Mouse (Mus musculus) midbrain, postnatal 0 days (tissue): Measurements from ENCODE around the gene Htra3. TPM values are rescaled to one million over a fixed set of nuclear protein-coding genes. Genes with fewer than 3 reads are reported as not detected.

Experiments used
- ATAC-seq: fragments of 200-750 bp; cut with Nextera tagmentation; 2 replicates; pipeline ENCODE4 v1.8.0; 2017; ENCODE audit warnings: moderate number of reproducible peaks, mild to moderate bottlenecking, moderate TSS enrichment, moderate library complexity; ENCODE audit not compliant: low FRiP score
- DNase-seq: peaks from one replicate; pipeline ENCODE4 v3.0.0-alpha.2; 2015; ENCODE audit warnings: low spot score
- H3K27ac ChIP-seq: fragments of 300-500 bp; sonication (generic); 2 replicates; pipeline ENCODE4 v1.5.1; 2014; ENCODE audit warnings: low read depth, mild to moderate bottlenecking, low read length, mixed read lengths
- H3K27me3 ChIP-seq: fragments of 300-500 bp; sonication (generic); 2 replicates; pipeline ENCODE4 v1.6.1; 2014; ENCODE audit warnings: low read length, control low read depth, mixed read lengths; ENCODE audit not compliant: insufficient read depth
- H3K36me3 ChIP-seq: fragments of 300-500 bp; sonication (generic); 2 replicates; pipeline ENCODE4 v1.6.1; 2014; ENCODE audit warnings: low read length, control low read depth, mixed read lengths; ENCODE audit not compliant: insufficient read depth
- H3K4me1 ChIP-seq: fragments of 300-500 bp; sonication (generic); 2 replicates; pipeline ENCODE4 v1.6.1; 2014; ENCODE audit warnings: mild to moderate bottlenecking, control low read depth, antibody characterized with exemption, low read length, mixed read lengths; ENCODE audit not compliant: insufficient read depth
- H3K4me2 ChIP-seq: fragments of 300-500 bp; sonication (generic); 2 replicates; pipeline ENCODE4 v1.6.1; 2014; ENCODE audit warnings: low read depth, mild to moderate bottlenecking, low read length, mixed read lengths; ENCODE audit not compliant: poor library complexity, severe bottlenecking
- H3K4me3 ChIP-seq: fragments of 300-500 bp; sonication (generic); 2 replicates; pipeline ENCODE4 v1.5.1; 2014; ENCODE audit warnings: low read depth, mild to moderate bottlenecking, low read length, moderate library complexity
- H3K9ac ChIP-seq: fragments of 300-500 bp; sonication (generic); replicated peaks from 2 replicates; pipeline ENCODE4 v1.6.1; 2014; ENCODE audit warnings: mild to moderate bottlenecking, low read length, moderate library complexity, mixed read lengths; ENCODE audit not compliant: poor library complexity, severe bottlenecking
- H3K9me3 ChIP-seq: fragments of 300-500 bp; sonication (generic); 2 replicates; pipeline ENCODE4 v1.6.1; 2016; ENCODE audit warnings: low read length, control low read depth
- CTCF ChIP-seq: IDR thresholded peaks from 2 replicates; pipeline ENCODE4 v1.5.1; 2016; ENCODE audit warnings: antibody characterized with exemption, mild to moderate bottlenecking
- WGBS: fragments of 180-500 bp; shearing (Covaris S2); extraction: QIAGEN DNeasy Blood & Tissue Kit; methylation state at CpG from one replicate; pipeline ENCODE4 v1.1.7; 2014; 5-methylcytosine and 5-hydroxymethylcytosine counted together
- polyA plus RNA-seq: library from polyadenylated mRNA; unstranded; fragments of >200 nt; fragmentation: Nextera tagmentation; extraction: Ambion mirVana; gene quantifications from 2 replicates; pipeline ENCODE4 v1.2.1, GENCODE M21; 2015
- total RNA-seq: library from RNA; depleted of rRNA; stranded (reverse); fragments of >200 nt; gene quantifications from 2 replicates; pipeline ENCODE4 v1.2.3, GENCODE M21; 2014

The Htra3 gene
- total and polyA plus RNA-seq, 2 experiments from 2014 or later = 19.9 to 20.9 TPM

DNA sequence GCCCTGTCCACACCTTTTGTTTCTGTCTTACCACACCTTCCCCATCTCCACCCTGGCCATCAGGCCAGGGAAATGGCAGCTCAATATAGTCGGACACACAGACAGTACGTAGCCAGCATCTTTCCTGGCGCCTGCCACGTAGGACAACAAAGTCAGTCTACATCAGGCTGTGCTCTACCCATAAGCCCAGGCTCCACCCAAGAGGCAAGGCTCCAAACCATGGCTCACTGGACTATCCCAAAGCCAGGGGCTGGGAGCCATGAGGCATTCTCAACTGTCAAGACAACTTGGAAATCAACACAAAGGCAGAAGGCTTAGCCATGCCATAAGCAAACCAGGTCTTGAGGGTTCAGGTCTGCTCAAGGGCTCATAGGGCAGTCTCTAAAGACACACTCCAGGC, 24.2 kb upstream of the Htra3 start:
- H3K27me3 ChIP-seq = no peaks in the 10 kb centered on the region
- H3K27ac ChIP-seq = no peak overlapping the region
- H3K4me3 ChIP-seq = no peak overlapping the region
- no peaks in the 10 kb centered on the region for H3K9me3 ChIP-seq
- H3K36me3 ChIP-seq = no peaks in the 10 kb centered on the region
- DNase-seq (no peak), ATAC-seq (no peak)
- TF ChIP-seq CTCF = no peak
- no peak overlapping the region for H3K9ac ChIP-seq
- WGBS = 92% methylated on average over 4 of the region's 4 CpGs
- H3K4me1 ChIP-seq = no peaks in the 10 kb centered on the region
- H3K4me2 ChIP-seq = no peak overlapping the region

DNA sequence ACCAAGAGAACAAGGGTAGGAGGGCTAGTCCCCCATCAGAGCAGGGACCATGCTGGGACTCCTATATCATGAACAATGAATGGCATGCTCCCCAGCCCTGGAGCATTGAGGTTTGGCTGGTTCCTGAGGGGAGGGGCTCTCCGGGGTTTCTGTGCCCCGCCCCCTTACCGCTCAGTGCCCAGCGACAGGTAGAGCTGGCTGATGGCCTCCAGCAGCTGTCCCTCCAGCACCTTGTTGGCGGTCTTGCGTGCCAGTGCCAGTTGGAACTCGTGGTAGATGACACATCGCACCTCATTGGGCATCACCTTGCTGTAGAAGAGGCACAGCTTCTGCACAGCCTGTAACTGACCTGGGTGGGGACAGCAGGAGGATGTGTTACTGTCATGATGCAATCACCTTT, 23.6 kb upstream of the Htra3 start:
- no peak for DNase-seq
- 91% methylated on average over 8 of the region's 8 CpGs for WGBS
- H3K4me3 ChIP-seq = no peak overlapping the region
- no peak overlapping the region for H3K27ac ChIP-seq
- ATAC-seq = no peak
- H3K9ac ChIP-seq = no peak overlapping the region
- H3K4me1 ChIP-seq = no peaks in the 10 kb centered on the region
- no peak overlapping the region for H3K4me2 ChIP-seq
- H3K27me3 ChIP-seq = no peaks in the 10 kb centered on the region
- no peaks in the 10 kb centered on the region for H3K9me3 ChIP-seq
- H3K36me3 ChIP-seq = no peaks in the 10 kb centered on the region
- TF ChIP-seq CTCF = no peak

DNA sequence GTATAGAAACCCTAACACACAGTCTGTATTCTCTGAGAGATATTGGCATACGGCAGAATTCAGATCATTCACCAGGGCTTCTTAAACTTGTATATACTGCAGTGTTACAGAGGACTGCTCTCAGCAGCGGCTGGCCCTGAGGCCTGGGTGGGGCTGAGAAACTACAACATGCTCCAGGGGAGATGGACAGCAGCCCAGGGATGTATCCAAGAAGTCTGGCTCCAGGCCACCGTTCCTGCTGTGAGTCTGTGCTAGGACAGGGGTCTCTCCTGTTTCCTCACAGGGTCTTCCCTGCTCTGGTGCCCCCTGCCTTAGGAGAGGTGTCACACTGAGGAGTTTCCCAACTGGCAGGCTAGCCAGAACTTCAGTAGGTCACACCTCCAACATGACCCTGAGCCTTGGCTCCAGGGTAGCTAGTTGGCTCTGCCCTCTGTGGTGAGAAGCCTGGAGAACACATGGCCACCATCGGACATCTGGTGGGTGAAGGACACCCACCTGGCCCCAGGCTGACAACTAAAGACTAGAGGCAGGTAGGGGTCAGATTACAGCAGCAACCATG, 23.1 kb upstream of the Htra3 start:
- Histone ChIP-seq H3K27me3 (no peaks in the 10 kb centered on the region), H3K4me3 (no peak overlapping the region), H3K4me2 (no peak overlapping the region), H3K27ac (no peak overlapping the region), H3K9me3 (no peaks in the 10 kb centered on the region), H3K9ac (no peak overlapping the region), H3K4me1 (no peaks in the 10 kb centered on the region), H3K36me3 (no peaks in the 10 kb centered on the region)
- WGBS = 89% methylated on average over 4 of the region's 4 CpGs
- DNase-seq (no peak), ATAC-seq (no peak)
- no peak for TF ChIP-seq CTCF

DNA sequence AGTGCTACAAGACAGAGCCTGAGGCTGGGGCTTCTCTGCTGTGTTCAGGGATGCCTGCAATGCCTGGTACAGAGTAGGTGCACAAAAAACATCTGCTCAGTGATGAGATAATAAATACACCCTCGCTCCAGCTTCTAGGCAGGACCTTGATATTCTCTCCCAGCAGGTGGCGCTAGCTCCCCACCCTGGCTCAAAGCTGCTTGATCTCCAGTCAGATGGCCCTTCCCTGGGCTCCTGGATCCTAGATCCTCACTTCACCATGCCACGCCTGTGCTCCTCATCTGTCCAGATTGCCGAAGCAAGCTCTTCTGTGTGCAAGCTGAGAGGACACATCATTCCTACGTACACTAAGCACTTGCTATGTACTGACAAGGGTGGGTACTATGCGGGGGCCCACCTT, 21.5 kb upstream of the Htra3 start:
- H3K4me3 ChIP-seq = no peak overlapping the region
- H3K9me3 ChIP-seq = no peaks in the 10 kb centered on the region
- H3K36me3 ChIP-seq = no peaks in the 10 kb centered on the region
- no peak overlapping the region for H3K4me2 ChIP-seq
- no peaks in the 10 kb centered on the region for H3K27me3 ChIP-seq
- peak; percentile 73 for TF ChIP-seq CTCF
- H3K4me1 ChIP-seq = no peaks in the 10 kb centered on the region
- ATAC-seq (no peak), DNase-seq (peak; percentile 42)
- H3K9ac ChIP-seq = no peak overlapping the region
- H3K27ac ChIP-seq = no peak overlapping the region
- 52% methylated on average over 6 of the region's 6 CpGs for WGBS

DNA sequence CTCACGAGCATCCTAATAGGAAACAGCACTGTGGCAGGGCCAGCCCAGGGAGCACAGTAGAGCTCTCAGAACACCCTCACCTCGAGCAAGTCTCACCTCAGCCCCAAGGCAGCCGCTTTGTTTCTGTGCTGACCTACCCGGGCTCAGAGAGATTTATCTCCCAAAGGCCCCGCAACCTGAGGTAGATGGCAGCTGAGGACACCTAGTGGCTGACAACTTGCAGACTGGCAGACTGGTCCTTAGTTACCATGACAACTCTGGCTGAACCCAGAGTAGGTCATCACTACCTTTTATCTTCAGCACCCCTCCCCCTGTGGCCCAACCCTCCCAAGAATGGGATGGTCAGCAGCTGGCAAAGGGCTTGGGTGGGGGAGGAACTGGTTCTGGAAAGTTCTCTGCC, 16.2 kb upstream of the Htra3 start:
- H3K36me3 ChIP-seq = no peaks in the 10 kb centered on the region
- no peak overlapping the region for H3K4me2 ChIP-seq
- H3K9ac ChIP-seq = no peak overlapping the region
- 33% methylated on average over 5 of the region's 5 CpGs for WGBS
- peak; percentile 68 for TF ChIP-seq CTCF
- no peak overlapping the region for H3K27ac ChIP-seq
- H3K27me3 ChIP-seq = no peaks in the 10 kb centered on the region
- no peaks in the 10 kb centered on the region for H3K4me1 ChIP-seq
- DNase-seq = peak; percentile 48
- H3K4me3 ChIP-seq = no peak overlapping the region
- no peaks in the 10 kb centered on the region for H3K9me3 ChIP-seq
- peak; percentile 35; the same call in 1 of the 2 replicates for ATAC-seq

DNA sequence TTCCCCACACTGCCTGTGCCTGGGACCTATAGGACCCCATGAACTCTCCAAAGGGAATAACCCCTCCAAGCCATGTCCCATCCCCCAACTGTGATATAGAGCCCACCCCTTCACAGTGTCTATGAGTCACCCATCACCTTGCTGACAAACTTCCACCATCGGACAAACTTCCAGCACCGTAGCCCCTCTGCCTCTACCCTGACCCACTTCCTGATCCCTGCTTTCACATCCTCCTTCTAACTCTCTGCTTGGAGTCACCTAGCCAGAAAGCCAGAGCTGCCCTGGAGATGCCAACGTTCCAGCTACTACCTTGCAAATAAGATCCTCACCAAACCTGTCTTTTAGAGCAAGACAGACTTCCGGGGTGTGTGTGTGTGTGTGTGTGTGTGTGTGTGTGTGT, 14.1 kb upstream of the Htra3 start:
- Histone ChIP-seq H3K36me3 (no peaks in the 10 kb centered on the region), H3K4me2 (no peak overlapping the region), H3K9ac (no peak overlapping the region), H3K27me3 (no peaks in the 10 kb centered on the region), H3K27ac (no peak overlapping the region), H3K4me1 (no peaks in the 10 kb centered on the region), H3K9me3 (no peaks in the 10 kb centered on the region), H3K4me3 (no peak overlapping the region)
- TF ChIP-seq CTCF = no peak
- no peak for ATAC-seq
- 80% methylated on average over 4 of the region's 4 CpGs for WGBS
- DNase-seq = no peak
